Mouse (Mus musculus): ENCODE data around the gene Kif18b. TPM values are rescaled to one million over a fixed set of nuclear protein-coding genes. Genes with fewer than 3 reads are reported as not detected.

Kif18b gene
- polyA plus RNA-seq, 1 experiment, result not detected

GRCm38 (mm10) chr11:102945306-102946264, 20.7 kb upstream of the Kif18b start:
- Histone ChIP-seq H3K4me3 (ENCODE audit: insufficient read depth, low read depth, low read length) (peak overlapping the region; percentile 7), H3K27ac (ENCODE audit: insufficient read depth, low read depth, low read length) (no peak overlapping the region), H3K4me1 (ENCODE audit: control insufficient read depth, insufficient read depth, low read length) (peaks cover 29% of the 10 kb centered on the region)
- 3% methylated on average over 54 of the region's 54 CpGs for WGBS
- TF ChIP-seq CTCF (IDR thresholded peaks at IDR 0.05; ENCODE audit: insufficient read depth, low read depth, low read length) (no peak), POLR2A (IDR thresholded peaks at IDR 0.05; ENCODE audit: insufficient read depth, low read depth, low read length) (no peak)

DNA sequence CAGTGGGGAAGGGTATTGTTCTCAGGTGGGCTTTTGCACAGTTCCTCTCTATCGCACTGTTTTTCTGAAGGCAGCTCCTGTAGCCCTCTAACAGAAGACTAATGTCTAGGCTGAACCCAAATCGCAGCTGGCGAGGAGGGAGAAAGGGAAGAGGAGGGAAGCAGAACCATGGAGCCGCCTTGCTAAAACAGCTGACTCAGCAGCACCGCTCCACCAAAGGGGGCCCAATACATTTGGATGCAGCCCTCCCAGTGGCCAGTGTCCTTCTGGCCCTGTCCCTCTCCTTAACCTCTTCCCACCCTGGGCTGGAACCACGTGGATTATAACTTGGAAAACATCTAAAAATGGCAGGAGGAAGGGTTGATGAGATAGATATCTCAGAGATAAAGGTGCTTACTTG, 16.3 kb upstream of the Kif18b start:
- TF ChIP-seq POLR2A (IDR thresholded peaks at IDR 0.05; ENCODE audit: insufficient read depth, low read depth, low read length) (no peak), CTCF (IDR thresholded peaks at IDR 0.05; ENCODE audit: insufficient read depth, low read depth, low read length) (no peak)
- H3K27ac ChIP-seq (ENCODE audit: insufficient read depth, low read depth, low read length), result no peak overlapping the region
- H3K4me1 ChIP-seq (ENCODE audit: control insufficient read depth, insufficient read depth, low read length), result peaks cover 23% of the 10 kb centered on the region
- 71% methylated on average over 6 of the region's 6 CpGs for WGBS
- no peak overlapping the region for H3K4me3 ChIP-seq (ENCODE audit: insufficient read depth, low read depth, low read length)

- WGBS, result 30% methylated on average over 13 of the region's 13 CpGs
- TF ChIP-seq CTCF (IDR thresholded peaks at IDR 0.05; ENCODE audit: insufficient read depth, low read depth, low read length), result no peak
- TF ChIP-seq POLR2A (IDR thresholded peaks at IDR 0.05; ENCODE audit: insufficient read depth, low read depth, low read length), result no peak
Observed at GRCm38 (mm10) chr11:102939024-102939675, 14.2 kb upstream of the Kif18b start.

DNA sequence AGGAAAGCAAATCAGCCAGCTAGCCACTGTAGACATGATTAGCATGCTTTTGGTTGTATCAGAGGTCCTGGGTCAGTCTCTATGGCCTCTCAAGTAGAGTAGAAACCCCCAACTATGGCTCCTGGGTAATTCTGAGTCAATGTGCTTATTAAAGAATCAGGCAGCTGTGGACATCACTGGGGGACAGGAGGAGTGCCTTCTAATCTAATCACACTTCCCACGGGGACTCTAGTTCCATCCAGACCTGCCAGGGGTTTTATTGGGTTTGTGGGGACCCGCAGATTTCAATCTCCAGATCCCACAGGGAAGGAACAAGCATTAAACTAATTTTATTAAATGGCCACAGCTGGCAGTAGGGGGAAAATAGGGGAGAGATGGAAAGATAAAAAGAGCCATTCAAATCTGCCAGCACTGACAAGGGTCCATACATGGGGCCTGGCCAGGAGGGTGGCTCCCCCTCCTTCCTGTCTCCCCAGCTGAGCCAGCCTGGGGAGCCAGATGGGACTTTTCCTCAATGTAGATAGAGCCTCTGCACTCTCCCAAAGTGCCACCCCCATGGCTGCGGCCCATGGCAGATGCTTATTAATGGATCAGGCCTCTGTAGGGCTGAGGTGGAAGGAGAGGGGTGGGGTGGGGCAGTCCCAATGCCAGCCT, 12.7 kb upstream of the Kif18b start:
- TF ChIP-seq POLR2A (IDR thresholded peaks at IDR 0.05; ENCODE audit: insufficient read depth, low read depth, low read length) (no peak), CTCF (IDR thresholded peaks at IDR 0.05; ENCODE audit: insufficient read depth, low read depth, low read length) (no peak)
- peaks cover 15% of the 10 kb centered on the region for H3K4me1 ChIP-seq (ENCODE audit: control insufficient read depth, insufficient read depth, low read length)
- 64% methylated on average over 3 of the region's 3 CpGs for WGBS
- H3K27ac ChIP-seq (ENCODE audit: insufficient read depth, low read depth, low read length), result no peak overlapping the region
- H3K4me3 ChIP-seq (ENCODE audit: insufficient read depth, low read depth, low read length), result no peak overlapping the region

More at GRCm38 (mm10) chr11:102939024-102939675, 14.2 kb upstream of the Kif18b start:
- no peak overlapping the region for H3K4me3 ChIP-seq (ENCODE audit: insufficient read depth, low read depth, low read length)
- no peak overlapping the region for H3K27ac ChIP-seq (ENCODE audit: insufficient read depth, low read depth, low read length)
- peaks cover 15% of the 10 kb centered on the region for H3K4me1 ChIP-seq (ENCODE audit: control insufficient read depth, insufficient read depth, low read length)

- no peak overlapping the region for H3K4me3 ChIP-seq (ENCODE audit: insufficient read depth, low read depth, low read length)
- TF ChIP-seq POLR2A (IDR thresholded peaks at IDR 0.05; ENCODE audit: insufficient read depth, low read depth, low read length) (no peak), CTCF (IDR thresholded peaks at IDR 0.05; ENCODE audit: insufficient read depth, low read depth, low read length) (no peak)
- WGBS, result 61% methylated on average over 4 of the region's 4 CpGs
- no peak overlapping the region for H3K27ac ChIP-seq (ENCODE audit: insufficient read depth, low read depth, low read length)
- H3K4me1 ChIP-seq (ENCODE audit: control insufficient read depth, insufficient read depth, low read length), result peaks cover 15% of the 10 kb centered on the region
Observed at GRCm38 (mm10) chr11:102936272-102936671, 11.3 kb upstream of the Kif18b start.

- Histone ChIP-seq H3K27ac (ENCODE audit: insufficient read depth, low read depth, low read length) (no peak overlapping the region), H3K4me3 (ENCODE audit: insufficient read depth, low read depth, low read length) (no peak overlapping the region), H3K4me1 (ENCODE audit: control insufficient read depth, insufficient read depth, low read length) (no peaks in the 10 kb centered on the region)
- WGBS, result 90% methylated on average over 10 of the region's 10 CpGs
- no peak for TF ChIP-seq POLR2A (IDR thresholded peaks at IDR 0.05; ENCODE audit: insufficient read depth, low read depth, low read length)
- no peak for TF ChIP-seq CTCF (IDR thresholded peaks at IDR 0.05; ENCODE audit: insufficient read depth, low read depth, low read length)
Observed at GRCm38 (mm10) chr11:102930672-102931071, 5.7 kb upstream of the Kif18b start.

GRCm38 (mm10) chr11:102925351-102925717, 410 bp upstream of the Kif18b start:
- peaks cover 5% of the 10 kb centered on the region for H3K4me1 ChIP-seq (ENCODE audit: control insufficient read depth, insufficient read depth, low read length)
- TF ChIP-seq POLR2A (IDR thresholded peaks at IDR 0.05; ENCODE audit: insufficient read depth, low read depth, low read length) (no peak), CTCF (IDR thresholded peaks at IDR 0.05; ENCODE audit: insufficient read depth, low read depth, low read length) (peak; percentile 22; the same call in 1 of the 2 replicates)
- WGBS, result 0% methylated on average over 10 of the region's 10 CpGs
- H3K4me3 ChIP-seq (ENCODE audit: insufficient read depth, low read depth, low read length), result peak overlapping the region; percentile 57
- H3K27ac ChIP-seq (ENCODE audit: insufficient read depth, low read depth, low read length), result no peak overlapping the region

GRCm38 (mm10) chr11:102921491-102921890, 3.4 kb downstream of the Kif18b start:
- Histone ChIP-seq H3K4me3 (ENCODE audit: insufficient read depth, low read depth, low read length) (no peak overlapping the region), H3K27ac (ENCODE audit: insufficient read depth, low read depth, low read length) (no peak overlapping the region), H3K4me1 (ENCODE audit: control insufficient read depth, insufficient read depth, low read length) (peaks cover 7% of the 10 kb centered on the region)
- TF ChIP-seq CTCF (IDR thresholded peaks at IDR 0.05; ENCODE audit: insufficient read depth, low read depth, low read length) (no peak), POLR2A (IDR thresholded peaks at IDR 0.05; ENCODE audit: insufficient read depth, low read depth, low read length) (no peak)
- 84% methylated on average over 6 of the region's 6 CpGs for WGBS

Measured in olfactory bulb, adult 2 months (tissue).